Mouse (Mus musculus): ENCODE results near the gene Cntnap2. TPM values are rescaled to one million over a fixed set of nuclear protein-coding genes. Genes with fewer than 3 reads are reported as not detected.

Gene Cntnap2
- polyA plus RNA-seq, 1 experiment from 2014 or later, result 0.75 TPM

DNA sequence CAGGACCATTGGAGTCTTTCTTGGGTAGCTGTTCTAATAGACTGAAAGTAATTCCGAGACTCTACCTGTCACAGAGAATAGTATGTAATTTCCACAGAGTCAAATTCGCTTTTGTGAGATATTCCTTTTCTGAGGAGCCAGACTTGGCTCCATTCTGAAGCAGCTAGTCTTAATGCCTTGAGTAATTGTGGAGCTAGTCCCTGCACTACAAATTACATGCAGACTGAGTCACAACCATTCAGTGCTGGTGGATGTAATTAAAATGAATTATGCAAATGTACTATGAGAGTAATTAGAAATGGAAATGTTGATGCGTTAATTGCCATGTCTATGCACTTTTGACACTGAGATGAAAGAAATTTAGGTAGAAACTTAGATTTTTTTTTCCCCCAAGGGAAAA, 1553.7 kb downstream of the Cntnap2 start:
- H3K4me2 ChIP-seq (ENCODE audit: low read depth, severe bottlenecking), result no peak overlapping the region
- no peaks in the 10 kb centered on the region for H3K36me3 ChIP-seq (ENCODE audit: control insufficient read depth, insufficient read depth, low read length)
- no peak overlapping the region for H3K9ac ChIP-seq (ENCODE audit: low read length)
- no peaks in the 10 kb centered on the region for H3K4me1 ChIP-seq (ENCODE audit: control insufficient read depth, insufficient read depth, low read length)
- H3K4me3 ChIP-seq (ENCODE audit: low read depth, low read length), result no peak overlapping the region
- DNase-seq (ENCODE audit: low spot score), result no peak
- H3K27me3 ChIP-seq (ENCODE audit: control insufficient read depth, insufficient read depth, low read length), result no peaks in the 10 kb centered on the region
- no peak for ATAC-seq (ENCODE audit: insufficient number of reproducible peaks, low FRiP score, low TSS enrichment, low read depth)
- no peaks in the 10 kb centered on the region for H3K9me3 ChIP-seq (ENCODE audit: control insufficient read depth, low read length)
- WGBS, result 86% methylated on average over 3 of the region's 3 CpGs
- no peak overlapping the region for H3K27ac ChIP-seq (replicated peaks; ENCODE audit: low read depth, low read length)

DNA sequence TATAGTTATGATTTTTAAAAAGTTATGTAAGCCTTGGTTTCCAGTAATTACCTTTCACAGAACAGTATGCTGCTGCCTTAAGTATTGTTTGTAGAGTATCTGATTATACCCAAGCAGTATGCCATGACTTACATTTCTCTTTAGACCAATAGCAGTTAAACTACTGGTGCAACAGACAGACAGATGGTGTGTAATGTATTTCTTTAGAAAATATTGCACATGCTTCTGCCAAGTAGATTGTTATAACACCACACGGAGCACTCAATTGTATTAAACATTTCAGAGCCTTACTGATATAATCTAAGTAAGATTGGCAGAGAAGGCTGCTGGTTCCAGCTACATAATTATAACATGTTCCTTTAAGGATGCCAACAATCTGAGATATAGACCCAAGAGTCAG, 1609.9 kb downstream of the Cntnap2 start:
- H3K4me3 ChIP-seq (ENCODE audit: low read depth, low read length), result no peak overlapping the region
- ATAC-seq (ENCODE audit: insufficient number of reproducible peaks, low FRiP score, low TSS enrichment, low read depth) (no peak), DNase-seq (ENCODE audit: low spot score) (no peak)
- H3K9ac ChIP-seq (ENCODE audit: low read length), result no peak overlapping the region
- H3K36me3 ChIP-seq (ENCODE audit: control insufficient read depth, insufficient read depth, low read length), result no peaks in the 10 kb centered on the region
- H3K27me3 ChIP-seq (ENCODE audit: control insufficient read depth, insufficient read depth, low read length), result no peaks in the 10 kb centered on the region
- H3K4me1 ChIP-seq (ENCODE audit: control insufficient read depth, insufficient read depth, low read length), result no peaks in the 10 kb centered on the region
- WGBS, result 94% methylated on average over 1 of the region's 1 CpGs
- H3K4me2 ChIP-seq (ENCODE audit: low read depth, severe bottlenecking), result no peak overlapping the region
- H3K27ac ChIP-seq (replicated peaks; ENCODE audit: low read depth, low read length), result no peak overlapping the region
- H3K9me3 ChIP-seq (ENCODE audit: control insufficient read depth, low read length), result no peaks in the 10 kb centered on the region

DNA sequence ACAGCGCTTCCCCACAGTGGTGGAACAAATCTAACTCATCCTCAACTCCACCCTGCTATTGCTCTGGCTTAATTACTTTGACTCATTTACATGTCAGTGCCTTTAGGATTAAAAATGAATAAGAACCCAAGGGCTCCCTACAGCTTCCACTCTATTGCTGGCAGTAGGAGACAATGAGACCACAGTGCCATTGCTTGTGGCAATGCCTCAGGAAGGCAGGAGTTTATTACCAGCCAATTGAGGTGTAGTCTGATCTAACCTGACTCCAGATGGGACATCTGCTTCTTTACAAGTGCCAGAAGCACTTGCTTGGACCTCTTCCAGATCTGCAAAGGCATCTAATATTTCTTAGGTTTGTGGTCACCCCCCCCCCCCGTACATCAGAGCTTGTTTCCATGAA, 1615.9 kb downstream of the Cntnap2 start:
- Histone ChIP-seq H3K9me3 (ENCODE audit: control insufficient read depth, low read length) (no peaks in the 10 kb centered on the region), H3K27me3 (ENCODE audit: control insufficient read depth, insufficient read depth, low read length) (no peaks in the 10 kb centered on the region), H3K9ac (ENCODE audit: low read length) (no peak overlapping the region), H3K36me3 (ENCODE audit: control insufficient read depth, insufficient read depth, low read length) (no peaks in the 10 kb centered on the region), H3K27ac (replicated peaks; ENCODE audit: low read depth, low read length) (no peak overlapping the region), H3K4me2 (ENCODE audit: low read depth, severe bottlenecking) (no peak overlapping the region), H3K4me1 (ENCODE audit: control insufficient read depth, insufficient read depth, low read length) (no peaks in the 10 kb centered on the region), H3K4me3 (ENCODE audit: low read depth, low read length) (no peak overlapping the region)
- WGBS, result 89% methylated on average over 2 of the region's 2 CpGs
- DNase-seq (ENCODE audit: low spot score), result no peak
- no peak for ATAC-seq (ENCODE audit: insufficient number of reproducible peaks, low FRiP score, low TSS enrichment, low read depth)

DNA sequence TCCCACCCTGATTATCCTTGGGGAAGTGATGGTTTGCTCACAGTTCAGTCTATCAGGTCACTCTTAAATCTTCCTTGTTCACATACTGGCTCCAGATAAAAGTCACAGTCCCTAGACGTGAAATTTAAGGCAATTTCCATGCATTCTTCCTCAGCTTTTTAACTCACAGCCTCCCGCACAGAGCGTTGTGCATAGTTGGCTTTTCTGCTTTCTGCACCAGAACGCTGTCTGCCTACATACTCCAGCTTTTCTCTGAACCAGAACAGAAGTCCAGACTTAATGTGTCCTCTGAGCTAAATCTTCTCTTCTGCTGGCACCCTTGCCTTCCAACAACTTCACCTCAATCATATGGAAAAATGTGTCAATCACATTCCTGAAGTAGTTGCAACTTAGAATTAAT, 1616.5 kb downstream of the Cntnap2 start:
- ATAC-seq (ENCODE audit: insufficient number of reproducible peaks, low FRiP score, low TSS enrichment, low read depth) (no peak), DNase-seq (ENCODE audit: low spot score) (no peak)
- Histone ChIP-seq H3K9ac (ENCODE audit: low read length) (no peak overlapping the region), H3K36me3 (ENCODE audit: control insufficient read depth, insufficient read depth, low read length) (no peaks in the 10 kb centered on the region), H3K27me3 (ENCODE audit: control insufficient read depth, insufficient read depth, low read length) (no peaks in the 10 kb centered on the region), H3K9me3 (ENCODE audit: control insufficient read depth, low read length) (no peaks in the 10 kb centered on the region), H3K4me1 (ENCODE audit: control insufficient read depth, insufficient read depth, low read length) (no peaks in the 10 kb centered on the region), H3K4me2 (ENCODE audit: low read depth, severe bottlenecking) (no peak overlapping the region), H3K4me3 (ENCODE audit: low read depth, low read length) (no peak overlapping the region), H3K27ac (replicated peaks; ENCODE audit: low read depth, low read length) (no peak overlapping the region)
- WGBS, result 85% methylated on average over 4 of the region's 4 CpGs

DNA sequence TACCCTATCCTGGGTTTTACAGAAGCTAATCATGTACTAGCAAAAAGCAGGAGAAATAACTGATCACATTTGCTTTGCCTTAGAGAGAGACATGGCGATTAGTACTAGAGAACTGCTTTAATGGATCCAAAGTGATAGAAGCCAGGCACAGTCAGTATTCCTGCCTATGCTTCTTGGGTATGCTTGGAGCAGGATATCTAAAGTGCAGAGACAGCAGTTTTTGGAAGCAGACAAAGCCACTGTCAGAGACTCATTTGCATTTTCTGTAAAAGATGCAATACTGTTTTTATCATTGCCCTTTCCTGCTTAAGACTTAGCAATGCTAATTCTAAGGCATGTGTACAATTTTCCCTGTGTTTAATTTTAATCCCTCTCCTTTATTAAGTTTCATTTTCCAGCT, 1637.0 kb downstream of the Cntnap2 start:
- H3K27ac ChIP-seq (replicated peaks; ENCODE audit: low read depth, low read length), result no peak overlapping the region
- H3K9ac ChIP-seq (ENCODE audit: low read length), result no peak overlapping the region
- H3K36me3 ChIP-seq (ENCODE audit: control insufficient read depth, insufficient read depth, low read length), result no peaks in the 10 kb centered on the region
- 84% methylated on average over 1 of the region's 1 CpGs for WGBS
- ATAC-seq (ENCODE audit: insufficient number of reproducible peaks, low FRiP score, low TSS enrichment, low read depth) (no peak), DNase-seq (ENCODE audit: low spot score) (no peak)
- no peaks in the 10 kb centered on the region for H3K9me3 ChIP-seq (ENCODE audit: control insufficient read depth, low read length)
- no peaks in the 10 kb centered on the region for H3K4me1 ChIP-seq (ENCODE audit: control insufficient read depth, insufficient read depth, low read length)
- no peak overlapping the region for H3K4me3 ChIP-seq (ENCODE audit: low read depth, low read length)
- no peaks in the 10 kb centered on the region for H3K27me3 ChIP-seq (ENCODE audit: control insufficient read depth, insufficient read depth, low read length)
- H3K4me2 ChIP-seq (ENCODE audit: low read depth, severe bottlenecking), result no peak overlapping the region

DNA sequence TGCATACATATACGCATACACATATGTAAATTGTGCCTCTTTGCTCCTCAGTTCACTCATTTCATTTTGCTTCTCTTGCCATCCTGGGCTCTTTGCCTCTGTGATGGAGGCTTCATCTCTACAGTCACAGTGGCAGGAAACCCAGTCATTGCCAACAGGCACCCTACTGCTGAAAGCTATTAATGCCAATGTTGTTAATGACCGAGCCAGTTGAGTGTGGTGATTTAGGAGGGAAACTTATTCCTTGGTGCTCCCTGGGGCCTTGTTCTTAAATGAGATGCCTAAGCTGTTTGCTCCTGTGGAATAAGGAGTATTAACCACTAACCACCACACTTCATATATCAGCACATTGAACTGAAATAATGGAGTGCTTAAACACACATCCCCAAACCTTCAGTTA, 1640.2 kb downstream of the Cntnap2 start:
- Histone ChIP-seq H3K4me1 (ENCODE audit: control insufficient read depth, insufficient read depth, low read length) (no peaks in the 10 kb centered on the region), H3K27ac (replicated peaks; ENCODE audit: low read depth, low read length) (no peak overlapping the region), H3K9me3 (ENCODE audit: control insufficient read depth, low read length) (no peaks in the 10 kb centered on the region), H3K4me2 (ENCODE audit: low read depth, severe bottlenecking) (no peak overlapping the region), H3K4me3 (ENCODE audit: low read depth, low read length) (no peak overlapping the region), H3K27me3 (ENCODE audit: control insufficient read depth, insufficient read depth, low read length) (no peaks in the 10 kb centered on the region), H3K36me3 (ENCODE audit: control insufficient read depth, insufficient read depth, low read length) (no peaks in the 10 kb centered on the region), H3K9ac (ENCODE audit: low read length) (no peak overlapping the region)
- ATAC-seq (ENCODE audit: insufficient number of reproducible peaks, low FRiP score, low TSS enrichment, low read depth) (no peak), DNase-seq (ENCODE audit: low spot score) (peak; percentile 27)
- WGBS, result 49% methylated on average over 2 of the region's 2 CpGs

DNA sequence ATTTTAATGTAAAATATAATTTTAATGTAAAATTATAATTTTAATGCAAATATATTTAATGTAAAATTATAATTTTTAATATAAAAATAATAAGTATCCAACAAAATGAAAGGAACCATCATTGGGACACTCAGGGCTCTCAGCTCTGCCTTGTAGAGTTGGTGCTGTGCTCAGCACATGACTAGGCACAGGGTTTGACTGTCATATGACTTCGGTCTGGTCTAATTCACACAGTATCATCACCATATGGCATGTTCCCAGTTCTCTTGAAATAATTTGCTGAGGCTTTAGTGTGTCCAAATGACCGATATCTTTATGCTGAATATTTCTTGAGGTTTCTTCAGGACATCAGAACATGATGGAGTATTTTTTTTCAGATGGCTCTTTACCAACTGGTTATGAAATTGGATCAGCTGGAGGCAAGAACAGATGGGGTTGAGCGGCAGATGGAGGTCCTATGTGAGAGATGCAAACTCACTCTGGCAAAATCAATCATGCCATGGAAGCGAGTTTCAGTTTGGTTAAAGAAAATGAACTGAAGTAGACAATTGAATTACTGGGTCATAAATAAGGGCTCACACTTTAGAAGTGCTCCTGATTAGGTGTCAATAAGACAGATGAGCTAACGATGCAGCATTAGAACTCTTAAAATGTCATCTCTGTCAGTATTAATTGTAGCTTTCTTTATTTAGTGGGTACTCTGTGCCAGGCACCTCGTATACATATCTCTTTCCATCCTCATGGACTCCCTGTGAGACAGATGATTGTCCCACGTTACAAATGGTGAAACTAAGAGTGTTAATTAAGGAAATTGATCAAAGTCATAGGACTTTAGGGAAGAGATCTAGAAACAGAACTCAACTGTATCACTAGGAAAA, 1645.4 kb downstream of the Cntnap2 start:
- no peak overlapping the region for H3K27ac ChIP-seq (replicated peaks; ENCODE audit: low read depth, low read length)
- H3K36me3 ChIP-seq (ENCODE audit: control insufficient read depth, insufficient read depth, low read length), result no peaks in the 10 kb centered on the region
- WGBS, result 56% methylated on average over 7 of the region's 7 CpGs
- H3K9ac ChIP-seq (ENCODE audit: low read length), result no peak overlapping the region
- H3K4me1 ChIP-seq (ENCODE audit: control insufficient read depth, insufficient read depth, low read length), result no peaks in the 10 kb centered on the region
- H3K4me3 ChIP-seq (ENCODE audit: low read depth, low read length), result no peak overlapping the region
- no peak overlapping the region for H3K4me2 ChIP-seq (ENCODE audit: low read depth, severe bottlenecking)
- no peaks in the 10 kb centered on the region for H3K9me3 ChIP-seq (ENCODE audit: control insufficient read depth, low read length)
- ATAC-seq (ENCODE audit: insufficient number of reproducible peaks, low FRiP score, low TSS enrichment, low read depth) (no peak), DNase-seq (ENCODE audit: low spot score) (no peak)
- H3K27me3 ChIP-seq (ENCODE audit: control insufficient read depth, insufficient read depth, low read length), result no peaks in the 10 kb centered on the region

DNA sequence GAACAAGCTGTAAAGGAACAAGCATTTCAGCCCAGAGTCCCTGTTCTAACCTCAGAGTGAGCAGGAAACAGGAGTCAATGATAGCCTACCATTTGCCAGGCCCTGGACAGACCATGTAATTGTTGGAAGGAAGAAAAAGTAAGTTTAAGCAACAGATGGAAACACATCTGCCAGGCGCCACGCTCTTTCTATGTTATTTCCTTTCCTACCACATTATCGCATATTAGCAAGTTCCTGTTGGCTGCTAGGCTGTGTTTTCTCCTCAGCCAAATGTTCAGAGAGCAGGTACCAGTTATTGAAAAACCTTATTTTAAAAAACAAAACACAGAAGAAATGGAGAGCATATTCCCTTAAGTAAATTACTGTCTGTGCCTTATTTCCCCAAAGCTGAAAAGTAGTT, 1646.8 kb downstream of the Cntnap2 start:
- H3K27ac ChIP-seq (replicated peaks; ENCODE audit: low read depth, low read length), result no peak overlapping the region
- H3K36me3 ChIP-seq (ENCODE audit: control insufficient read depth, insufficient read depth, low read length), result no peaks in the 10 kb centered on the region
- WGBS, result 84% methylated on average over 3 of the region's 3 CpGs
- no peaks in the 10 kb centered on the region for H3K27me3 ChIP-seq (ENCODE audit: control insufficient read depth, insufficient read depth, low read length)
- H3K9ac ChIP-seq (ENCODE audit: low read length), result no peak overlapping the region
- ATAC-seq (ENCODE audit: insufficient number of reproducible peaks, low FRiP score, low TSS enrichment, low read depth) (no peak), DNase-seq (ENCODE audit: low spot score) (no peak)
- no peak overlapping the region for H3K4me3 ChIP-seq (ENCODE audit: low read depth, low read length)
- H3K9me3 ChIP-seq (ENCODE audit: control insufficient read depth, low read length), result no peaks in the 10 kb centered on the region
- no peak overlapping the region for H3K4me2 ChIP-seq (ENCODE audit: low read depth, severe bottlenecking)
- H3K4me1 ChIP-seq (ENCODE audit: control insufficient read depth, insufficient read depth, low read length), result no peaks in the 10 kb centered on the region

DNA sequence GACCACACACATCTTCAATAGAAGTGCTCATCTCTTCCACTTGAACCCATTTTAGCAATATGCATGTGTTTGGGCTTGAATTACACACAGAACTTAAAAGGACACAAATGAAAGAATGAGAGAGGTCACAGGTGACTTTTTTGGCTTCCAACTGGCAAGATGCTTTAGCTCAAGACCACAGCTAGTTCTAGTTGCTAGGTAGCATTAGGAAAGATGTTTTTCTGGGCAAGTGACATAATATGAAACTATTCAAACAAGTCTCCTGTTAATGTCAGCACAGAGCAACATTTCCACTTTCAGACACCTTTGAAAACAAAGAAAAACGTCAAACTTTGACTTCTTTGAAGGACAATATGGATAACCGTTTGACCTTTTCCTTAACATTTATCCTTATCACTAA, 1657.4 kb downstream of the Cntnap2 start:
- no peaks in the 10 kb centered on the region for H3K36me3 ChIP-seq (ENCODE audit: control insufficient read depth, insufficient read depth, low read length)
- no peaks in the 10 kb centered on the region for H3K27me3 ChIP-seq (ENCODE audit: control insufficient read depth, insufficient read depth, low read length)
- H3K9me3 ChIP-seq (ENCODE audit: control insufficient read depth, low read length), result no peaks in the 10 kb centered on the region
- no peak overlapping the region for H3K4me3 ChIP-seq (ENCODE audit: low read depth, low read length)
- H3K4me2 ChIP-seq (ENCODE audit: low read depth, severe bottlenecking), result no peak overlapping the region
- H3K9ac ChIP-seq (ENCODE audit: low read length), result no peak overlapping the region
- WGBS, result 73% methylated on average over 2 of the region's 2 CpGs
- no peak for DNase-seq (ENCODE audit: low spot score)
- no peak for ATAC-seq (ENCODE audit: insufficient number of reproducible peaks, low FRiP score, low TSS enrichment, low read depth)
- no peaks in the 10 kb centered on the region for H3K4me1 ChIP-seq (ENCODE audit: control insufficient read depth, insufficient read depth, low read length)
- no peak overlapping the region for H3K27ac ChIP-seq (replicated peaks; ENCODE audit: low read depth, low read length)
